Mouse (Mus musculus) bone marrow, adult 2 months (tissue): ENCODE data around the gene Ipo9. TPM values are rescaled to one million over a fixed set of nuclear protein-coding genes. Genes with fewer than 3 reads are reported as not detected.
A peak's percentile ranks its signal among the peaks of the same experiment; 100 is the strongest.
"Not testable (repeated sequence)": the region's sequence is repeated elsewhere in the genome, so short reads cannot be mapped to it uniquely, and the experiment has no call there.

ENCODE experiments used
- H3K27ac ChIP-seq: fragments of 200-500 bp; 2 replicates; pipeline ENCODE4 v1.5.1; 2012; ENCODE audit warnings: low read depth, mild to moderate bottlenecking, control low read depth, inconsistent platforms, low read length; ENCODE audit not compliant: control insufficient read depth, poor library complexity, insufficient read depth
- H3K4me1 ChIP-seq: fragments of 200-500 bp; 2 replicates; pipeline ENCODE4 v1.6.1; 2011; ENCODE audit warnings: low read length; ENCODE audit not compliant: control insufficient read depth, insufficient read depth
- H3K4me3 ChIP-seq: fragments of 200-500 bp; replicated peaks from 2 replicates; pipeline ENCODE3; 2011; ENCODE audit warnings: mild to moderate bottlenecking, low read depth, low read length, control low read depth; ENCODE audit not compliant: control insufficient read depth
- CTCF ChIP-seq: fragments of 200-500 bp; IDR thresholded peaks from 2 replicates; pipeline ENCODE4 v1.5.1; 2011; ENCODE audit warnings: low read length, control low read depth; ENCODE audit not compliant: control insufficient read depth, insufficient read depth
- POLR2A ChIP-seq: fragments of 200-500 bp; IDR thresholded peaks from 2 replicates; pipeline ENCODE4 v1.6.1; 2011; ENCODE audit warnings: low read depth, mild to moderate bottlenecking, control low read depth, low read length, borderline replicate concordance; ENCODE audit not compliant: control insufficient read depth
- WGBS: fragments of 180-500 bp; shearing (Covaris S2); methylation state at CpG from one replicate; pipeline ENCODE4 v1.1.7; 2018; 5-methylcytosine and 5-hydroxymethylcytosine counted together
- polyA plus RNA-seq: library from polyadenylated mRNA; stranded (reverse); fragments of >200 nt; gene quantifications from 2 replicates; pipeline ENCODE4 v1.2.4, GENCODE M21; 2011; ENCODE audit warnings: low replicate concordance; ENCODE audit not compliant: missing spikeins, insufficient read depth, insufficient read length

Ipo9 gene
- polyA plus RNA-seq, 1 experiment, result 45.9 TPM

GRCm38 (mm10) chr1:135385161-135385560 lies 45.1 kb downstream of the Ipo9 start:
- no peak for TF ChIP-seq CTCF
- Histone ChIP-seq H3K4me1 (no peaks in the 10 kb centered on the region), H3K4me3 (no peak overlapping the region), H3K27ac (no peak overlapping the region)
- 78% methylated on average over 9 of the region's 9 CpGs for WGBS

- no peak overlapping the region for H3K27ac ChIP-seq
Observed at GRCm38 (mm10) chr1:135384171-135384570, 46.1 kb downstream of the Ipo9 start.

GRCm38 (mm10) chr1:135381560-135381959 lies 48.7 kb downstream of the Ipo9 start:
- H3K4me3 ChIP-seq, H3K4me1 ChIP-seq, H3K27ac ChIP-seq: not testable (repeated sequence)
- 73% methylated on average over 6 of the region's 6 CpGs for WGBS

More at GRCm38 (mm10) chr1:135384171-135384570, 46.1 kb downstream of the Ipo9 start:
- TF ChIP-seq POLR2A (no peak), CTCF (no peak)
- Histone ChIP-seq H3K4me3 (no peak overlapping the region), H3K4me1 (no peaks in the 10 kb centered on the region)
- 93% methylated on average over 5 of the region's 5 CpGs for WGBS

- Histone ChIP-seq H3K4me1 (no peaks in the 10 kb centered on the region), H3K27ac (no peak overlapping the region), H3K4me3 (no peak overlapping the region)
- TF ChIP-seq CTCF, result no peak
- no peak for TF ChIP-seq POLR2A
- WGBS, result 82% methylated on average over 15 of the region's 15 CpGs
Observed at GRCm38 (mm10) chr1:135380071-135380991, 50.0 kb downstream of the Ipo9 start.

GRCm38 (mm10) chr1:135379048-135379447 lies 51.3 kb downstream of the Ipo9 start:
- Histone ChIP-seq H3K4me1 (no peaks in the 10 kb centered on the region), H3K4me3 (no peak overlapping the region), H3K27ac (no peak overlapping the region)
- WGBS, result 21% methylated on average over 2 of the region's 2 CpGs
- TF ChIP-seq CTCF, result no peak
- no peak for TF ChIP-seq POLR2A

GRCm38 (mm10) chr1:135378576-135378975 lies 51.7 kb downstream of the Ipo9 start:
- H3K27ac ChIP-seq, result no peak overlapping the region
- TF ChIP-seq POLR2A (no peak), CTCF (no peak)
- H3K4me3 ChIP-seq, result no peak overlapping the region
- WGBS, result 66% methylated on average over 9 of the region's 9 CpGs
- H3K4me1 ChIP-seq, result no peaks in the 10 kb centered on the region

- H3K27ac ChIP-seq, result no peak within 1 kb of the TSS; the same call in 1 of the 2 replicates
- H3K4me1 ChIP-seq, result no peaks in the 10 kb centered on the region
- WGBS, result 7% methylated on average over 36 of the region's 38 CpGs
- no peak for TF ChIP-seq POLR2A
- no peak for TF ChIP-seq CTCF
- H3K4me3 ChIP-seq, result peak within 1 kb of the TSS; percentile 4
Observed at GRCm38 (mm10) chr1:135374868-135375581, 55.3 kb downstream of the Ipo9 start, which contains the start of gene Shisa4. Gene Shisa4 (minus strand): TSS chr1:135375237.

- WGBS, result 14% methylated on average over 19 of the region's 19 CpGs
Observed at GRCm38 (mm10) chr1:135374175-135374867, 56.0 kb downstream of the Ipo9 start.

More at GRCm38 (mm10) chr1:135374175-135374867, 56.0 kb downstream of the Ipo9 start:
- Histone ChIP-seq H3K4me1 (no peaks in the 10 kb centered on the region), H3K4me3 (peak overlapping the region; percentile 4), H3K27ac (no peak overlapping the region; the same call in 1 of the 2 replicates)
- TF ChIP-seq POLR2A (no peak), CTCF (no peak)
